Mouse (Mus musculus) intestine, embryonic 14.5 days (tissue): ENCODE data around the gene Ada. TPM values are rescaled to one million over a fixed set of nuclear protein-coding genes. Genes with fewer than 3 reads are reported as not detected.

Experiments used
- polyA plus RNA-seq: library from polyadenylated mRNA; unstranded; fragments of >200 nt; fragmentation: Nextera tagmentation; extraction: Ambion mirVana; gene quantifications from 2 replicates; pipeline ENCODE4 v1.2.1, GENCODE M21; 2014

The Ada gene
- polyA plus RNA-seq, 1 experiment from 2014 or later: 8.4 TPM

Other genes starting within 250 kb of the Ada start
- gene Hnf4a, start 243.4 kb downstream of the Ada start, polyA plus RNA-seq: 89.8 and 90.5 TPM in 2 replicates
- 40.6 and 40.8 TPM in 2 replicates for gene Ttpal, start 147.9 kb downstream of the Ada start, polyA plus RNA-seq
- gene Serinc3, start 105.1 kb downstream of the Ada start, polyA plus RNA-seq: 54.3 and 60.7 TPM in 2 replicates
- 130 and 131 TPM in 2 replicates for gene Pkig, start 91.9 kb downstream of the Ada start, polyA plus RNA-seq
- gene Ccn5, start 70.6 kb upstream of the Ada start, polyA plus RNA-seq: 0.17 and 0.23 TPM in 2 replicates
- gene Kcnk15, start 103.4 kb upstream of the Ada start, polyA plus RNA-seq: not detected in 2 replicates
- gene Rims4, start 168.4 kb upstream of the Ada start, polyA plus RNA-seq: 0.22 and 0.30 TPM in 2 replicates
- gene Ywhab, start 244.7 kb upstream of the Ada start, polyA plus RNA-seq: 286 and 289 TPM in 2 replicates